Mouse (Mus musculus): ENCODE measurements at regions not wholly inside any gene's neighbourhood (a gene's known extent, or its start where the extent isn't known, plus 50 kb on each side); places are given as distances from the start of the nearest gene placed in this dataset.

GRCm38 (mm10) chr2:72541246-72541645 is 65.3 kb downstream of the Cdca7 start:
- no peak for DNase-seq (ENCODE audit: low read depth)

GRCm38 (mm10) chr2:72545453-72545852 is 69.5 kb downstream of the Cdca7 start:
- DNase-seq (ENCODE audit: low read depth): no peak

- DNase-seq (ENCODE audit: low read depth): no peak
Observed at GRCm38 (mm10) chr2:72546476-72546875, 70.5 kb downstream of the Cdca7 start.

- no peak for DNase-seq (ENCODE audit: low read depth)
Observed at GRCm38 (mm10) chr2:72546963-72547362, 71.0 kb downstream of the Cdca7 start.

- no peak for DNase-seq (ENCODE audit: low read depth)
Observed at GRCm38 (mm10) chr2:72551268-72551667, 75.3 kb downstream of the Cdca7 start.

GRCm38 (mm10) chr2:72554603-72555002 is 78.6 kb downstream of the Cdca7 start:
- DNase-seq (ENCODE audit: low read depth): no peak

- no peak for DNase-seq (ENCODE audit: low read depth)
Observed at GRCm38 (mm10) chr2:72555116-72555515, 79.2 kb downstream of the Cdca7 start.

GRCm38 (mm10) chr2:72555556-72555955 is 79.6 kb downstream of the Cdca7 start:
- DNase-seq (ENCODE audit: low read depth): no peak

GRCm38 (mm10) chr2:72556064-72556821 is 80.3 kb downstream of the Cdca7 start:
- no peak for DNase-seq (ENCODE audit: low read depth)

GRCm38 (mm10) chr2:72557161-72557560 is 81.2 kb downstream of the Cdca7 start:
- DNase-seq (ENCODE audit: low read depth): no peak

- DNase-seq (ENCODE audit: low read depth): no peak
Observed at GRCm38 (mm10) chr2:72557565-72558260, 81.8 kb downstream of the Cdca7 start.

- DNase-seq (ENCODE audit: low read depth): no peak
Observed at GRCm38 (mm10) chr2:72561383-72561782, 85.4 kb downstream of the Cdca7 start.

- DNase-seq (ENCODE audit: low read depth): no peak
Observed at GRCm38 (mm10) chr2:72578322-72578721, 102.4 kb downstream of the Cdca7 start.

GRCm38 (mm10) chr2:72581136-72581535 is 105.2 kb downstream of the Cdca7 start:
- no peak for DNase-seq (ENCODE audit: low read depth)

GRCm38 (mm10) chr2:72588814-72589213 is 112.9 kb downstream of the Cdca7 start:
- no peak for DNase-seq (ENCODE audit: low read depth)

- DNase-seq (ENCODE audit: low read depth): no peak
Observed at GRCm38 (mm10) chr2:72592011-72592410, 116.1 kb downstream of the Cdca7 start.

GRCm38 (mm10) chr2:72596994-72597925 is 121.3 kb downstream of the Cdca7 start:
- DNase-seq (ENCODE audit: low read depth): no peak

- no peak for DNase-seq (ENCODE audit: low read depth)
Observed at GRCm38 (mm10) chr2:72597941-72598340, 122.0 kb downstream of the Cdca7 start.

- no peak for DNase-seq (ENCODE audit: low read depth)
Observed at GRCm38 (mm10) chr2:72600723-72601122, 124.8 kb downstream of the Cdca7 start.

GRCm38 (mm10) chr2:72602152-72602551 is 126.2 kb downstream of the Cdca7 start:
- no peak for DNase-seq (ENCODE audit: low read depth)

GRCm38 (mm10) chr2:72612221-72612620 is 136.3 kb downstream of the Cdca7 start:
- no peak for DNase-seq (ENCODE audit: low read depth)

- DNase-seq (ENCODE audit: low read depth): no peak
Observed at GRCm38 (mm10) chr2:72614256-72614655, 138.3 kb downstream of the Cdca7 start.
